Mouse (Mus musculus) gastrocnemius, adult 18-20 months (tissue): ENCODE data around the gene Tapbp. TPM values are rescaled to one million over a fixed set of nuclear protein-coding genes. Genes with fewer than 3 reads are reported as not detected.
A peak's percentile ranks its signal among the peaks of the same experiment; 100 is the strongest.
"Not testable (repeated sequence)": the region's sequence is repeated elsewhere in the genome, so short reads cannot be mapped to it uniquely, and the experiment has no call there.

Source experiments
- DNase-seq: peaks from one replicate; pipeline ENCODE4 v3.0.0; 2021; ENCODE audit warnings: low spot score
- long read RNA-seq, 2 experiments: library from polyadenylated mRNA; stranded (forward); transcript quantifications; one replicate each; pipeline ENCODE4 v2.0.0; 2021
- total RNA-seq, 2 experiments: library from RNA; stranded (reverse); gene quantifications; 2 replicates each; pipeline ENCODE4 v1.2.3; 2021

Tapbp gene
- total RNA-seq, result 10 to 100 TPM; 30.2 to 31.7 TPM
- long read RNA-seq, experiment 1, transcript Tapbp-201 (8 exons, 2,898 nt), result major isoform, 28 of 62 reads
- long read RNA-seq, experiment 1, transcript Tapbp-206 (8 exons, 2,589 nt), result minor isoform, 20 of 62 reads
- long read RNA-seq, experiment 1, partial matches to known transcripts, result 10 of 62 reads
- long read RNA-seq, experiment 1, other reads (novel, unspliced or antisense), result 4 of 62 reads
- long read RNA-seq, experiment 2, transcript Tapbp-206 (8 exons, 2,589 nt), result major isoform, 16 of 34 reads
- long read RNA-seq, experiment 2, transcript Tapbp-201 (8 exons, 2,898 nt), result minor isoform, 12 of 34 reads
- long read RNA-seq, experiment 2, partial matches to known transcripts, result 2 of 34 reads
- long read RNA-seq, experiment 2, other reads (novel, unspliced or antisense), result 4 of 34 reads

- peak; percentile 97 for DNase-seq
Measured at GRCm38 (mm10) chr17:33915671-33916250, at the start of gene Tapbp, which contains the start of gene Zbtb22. TSS of gene Tapbp (plus strand) at chr17:33915899. TSS of gene Zbtb22 (plus strand) at chr17:33915904.

- DNase-seq, result not testable (repeated sequence)
Measured at GRCm38 (mm10) chr17:33873537-33873936, 42.2 kb upstream of the Tapbp start, which contains the start of gene Gm7029. TSS of gene Gm7029 (plus strand) at chr17:33873837.

- no peak for DNase-seq
Measured at GRCm38 (mm10) chr17:33874411-33874810, 41.3 kb upstream of the Tapbp start.

GRCm38 (mm10) chr17:33875797-33876196, 39.9 kb upstream of the Tapbp start:
- DNase-seq, result not testable (repeated sequence)

GRCm38 (mm10) chr17:33884320-33884719, 31.4 kb upstream of the Tapbp start:
- DNase-seq, result not testable (repeated sequence)

- DNase-seq, result not testable (repeated sequence)
Measured at GRCm38 (mm10) chr17:33887802-33888201, 27.9 kb upstream of the Tapbp start.

GRCm38 (mm10) chr17:33888230-33888629, 27.5 kb upstream of the Tapbp start:
- DNase-seq, result not testable (repeated sequence)

- DNase-seq, result not testable (repeated sequence)
Measured at GRCm38 (mm10) chr17:33889941-33890532, 25.7 kb upstream of the Tapbp start.

GRCm38 (mm10) chr17:33890533-33891059, 25.1 kb upstream of the Tapbp start, which contains the start of gene Kifc1:
TSS of gene Kifc1 (minus strand) at chr17:33890661.
- DNase-seq, result peak; percentile 99

- no peak for DNase-seq
Measured at GRCm38 (mm10) chr17:33891357-33891756, 24.3 kb upstream of the Tapbp start.

GRCm38 (mm10) chr17:33891892-33892291, 23.8 kb upstream of the Tapbp start:
- not testable (repeated sequence) for DNase-seq

- DNase-seq, result no peak
Measured at GRCm38 (mm10) chr17:33892429-33892828, 23.3 kb upstream of the Tapbp start.

GRCm38 (mm10) chr17:33893011-33893410, 22.7 kb upstream of the Tapbp start:
- not testable (repeated sequence) for DNase-seq

GRCm38 (mm10) chr17:33897114-33897794, 18.4 kb upstream of the Tapbp start:
- DNase-seq, result no peak

- not testable (repeated sequence) for DNase-seq
Measured at GRCm38 (mm10) chr17:33898193-33898592, 17.5 kb upstream of the Tapbp start.

GRCm38 (mm10) chr17:33899642-33900041, 16.1 kb upstream of the Tapbp start:
- DNase-seq, result no peak

- no peak for DNase-seq
Measured at GRCm38 (mm10) chr17:33900281-33900988, 15.3 kb upstream of the Tapbp start.

- no peak for DNase-seq
Measured at GRCm38 (mm10) chr17:33900989-33901314, 14.7 kb upstream of the Tapbp start.

GRCm38 (mm10) chr17:33901653-33902052, 14.0 kb upstream of the Tapbp start:
- DNase-seq, result no peak

- DNase-seq, result no peak
Measured at GRCm38 (mm10) chr17:33902079-33902478, 13.6 kb upstream of the Tapbp start.

- no peak for DNase-seq
Measured at GRCm38 (mm10) chr17:33902491-33902890, 13.2 kb upstream of the Tapbp start.
